Mouse (Mus musculus) kidney, adult 2 months (tissue): Measurements from ENCODE around the gene Tspan33.

ENCODE experiments used
- CTCF ChIP-seq: fragments of 200-500 bp; conservative IDR thresholded peaks from 2 replicates; pipeline ENCODE4 v1.5.1; 2011; ENCODE audit warnings: low read depth, mild to moderate bottlenecking, control low read depth, low read length, moderate library complexity, mixed read lengths; ENCODE audit not compliant: insufficient read depth, insufficient read length
- POLR2A ChIP-seq: fragments of 200-500 bp; IDR thresholded peaks from one replicate; pipeline ENCODE4 v1.6.1; 2011; ENCODE audit warnings: low read depth, low read length, control low read depth

- TF ChIP-seq CTCF: no peak
- TF ChIP-seq POLR2A: no peak
Measured at GRCm38 (mm10) chr6:29753336-29753735, 59.3 kb downstream of the Tspan33 start.
